Mouse (Mus musculus): ENCODE results near the gene ccdc198. TPM values are rescaled to one million over a fixed set of nuclear protein-coding genes. Genes with fewer than 3 reads are reported as not detected.

The ccdc198 gene
- polyA plus RNA-seq, 1 experiment: 0.47 TPM

DNA sequence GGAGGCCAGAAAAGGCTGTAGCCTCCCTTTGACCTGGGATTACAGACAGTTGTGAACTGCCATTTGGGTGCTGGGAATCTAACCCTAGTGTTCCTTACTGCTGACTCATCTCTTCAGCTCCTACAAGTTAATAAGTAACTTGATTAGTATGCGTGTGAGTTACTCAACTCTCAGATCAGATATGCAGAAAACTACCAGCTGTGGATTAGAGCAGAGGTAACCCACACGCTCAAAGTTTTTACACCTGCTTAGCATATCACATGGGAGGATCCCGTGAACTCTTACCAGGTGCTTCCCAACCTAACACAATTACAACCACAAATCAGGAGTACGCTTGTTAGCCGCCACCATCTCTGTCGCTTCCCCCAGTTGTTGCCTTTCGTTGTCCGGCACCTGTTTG is 74.0 kb downstream of the ccdc198 start:
- peak overlapping the region; percentile 97 for H3K27ac ChIP-seq (ENCODE audit: insufficient read depth, low read depth, low read length)
- peak overlapping the region; percentile 99 for H3K4me3 ChIP-seq (ENCODE audit: low read depth, low read length)
- peaks cover 8% of the 10 kb centered on the region; the same call in 1 of the 2 replicates for H3K4me1 ChIP-seq (ENCODE audit: control insufficient read depth, insufficient read depth, insufficient read length, low read length)
- TF ChIP-seq CTCF (IDR thresholded peaks at IDR 0.05; ENCODE audit: extremely low read depth, insufficient read length, insufficient replicate concordance, low read depth, low read length): no peak
- no peak for TF ChIP-seq POLR2A (IDR thresholded peaks at IDR 0.05; ENCODE audit: low read depth, low read length)
- H3K36me3 ChIP-seq (ENCODE audit: control insufficient read depth, insufficient read depth, low read length): 0 out of 2 replicates have a peak, but pooled peaks cover 1% of the 10 kb centered on the region
- no peaks in the 10 kb centered on the region for H3K27me3 ChIP-seq (ENCODE audit: control insufficient read depth, insufficient read depth, low read length)
- WGBS: 6% methylated on average over 8 of the region's 8 CpGs

Other genes with a start within 250 kb of the ccdc198 start
- 1.2 and 4.6 TPM in 2 replicates for gene Ap5m1, start 179.4 kb downstream of the ccdc198 start, polyA plus RNA-seq (2012; rRNA removed)
- gene Exoc5, start 178.8 kb downstream of the ccdc198 start, polyA plus RNA-seq (2012; rRNA removed): 3.8 and 7.6 TPM in 2 replicates
- gene Naa30, start 73.2 kb downstream of the ccdc198 start, polyA plus RNA-seq (2012; rRNA removed): 1.9 and 3.7 TPM in 2 replicates

Data from small intestine, adult 2 months (tissue).